Mouse (Mus musculus): ENCODE results near the gene Etnk2. TPM values are rescaled to one million over a fixed set of nuclear protein-coding genes. Genes with fewer than 3 reads are reported as not detected.

Gene Etnk2
- polyA plus RNA-seq, 1 experiment from 2014 or later = 1.3 TPM

GRCm38 (mm10) chr1:133387539-133388268 lies 24.3 kb downstream of the Etnk2 start:
- Histone ChIP-seq H3K27ac (no peak overlapping the region), H3K36me3 (peaks cover 10% of the 10 kb centered on the region; the same call in 1 of the 2 replicates), H3K9me3 (no peaks in the 10 kb centered on the region), H3K4me1 (peaks cover 5% of the 10 kb centered on the region; the same call in 1 of the 2 replicates), H3K4me3 (no peak overlapping the region), H3K9ac (no peak overlapping the region), H3K27me3 (no peaks in the 10 kb centered on the region), H3K4me2 (no peak overlapping the region)
- ATAC-seq (ENCODE audit: insufficient number of reproducible peaks, low FRiP score, low TSS enrichment, low read depth) = no peak
- 74% methylated on average over 19 of the region's 19 CpGs for WGBS

GRCm38 (mm10) chr1:133394702-133395101 lies 31.3 kb downstream of the Etnk2 start:
- Histone ChIP-seq H3K4me3 (no peak overlapping the region), H3K36me3 (0 out of 2 replicates have a peak, but pooled peaks cover 3% of the 10 kb centered on the region), H3K27me3 (no peaks in the 10 kb centered on the region), H3K27ac (no peak overlapping the region), H3K9ac (no peak overlapping the region), H3K4me1 (peaks cover 8% of the 10 kb centered on the region), H3K9me3 (no peaks in the 10 kb centered on the region), H3K4me2 (no peak overlapping the region)
- WGBS = 55% methylated on average over 4 of the region's 4 CpGs
- no peak for ATAC-seq (ENCODE audit: insufficient number of reproducible peaks, low FRiP score, low TSS enrichment, low read depth)

GRCm38 (mm10) chr1:133396693-133397092 lies 33.3 kb downstream of the Etnk2 start:
- ATAC-seq (ENCODE audit: insufficient number of reproducible peaks, low FRiP score, low TSS enrichment, low read depth) = no peak
- no peak overlapping the region for H3K27ac ChIP-seq
- H3K4me2 ChIP-seq = no peak overlapping the region
- no peak overlapping the region for H3K9ac ChIP-seq
- H3K9me3 ChIP-seq = no peaks in the 10 kb centered on the region
- 0 out of 2 replicates have a peak, but pooled peaks cover 1% of the 10 kb centered on the region for H3K36me3 ChIP-seq
- H3K27me3 ChIP-seq = no peaks in the 10 kb centered on the region
- no peak overlapping the region for H3K4me3 ChIP-seq
- H3K4me1 ChIP-seq = peaks cover 8% of the 10 kb centered on the region
- WGBS = 92% methylated on average over 5 of the region's 5 CpGs

GRCm38 (mm10) chr1:133397094-133397482 lies 33.7 kb downstream of the Etnk2 start:
- no peak for ATAC-seq (ENCODE audit: insufficient number of reproducible peaks, low FRiP score, low TSS enrichment, low read depth)
- WGBS = 77% methylated on average over 5 of the region's 5 CpGs
- H3K4me1 ChIP-seq = peaks cover 8% of the 10 kb centered on the region
- no peaks in the 10 kb centered on the region for H3K36me3 ChIP-seq
- H3K27ac ChIP-seq = no peak overlapping the region
- no peaks in the 10 kb centered on the region for H3K9me3 ChIP-seq
- H3K9ac ChIP-seq = no peak overlapping the region
- H3K27me3 ChIP-seq = no peaks in the 10 kb centered on the region
- no peak overlapping the region for H3K4me2 ChIP-seq
- H3K4me3 ChIP-seq = no peak overlapping the region

GRCm38 (mm10) chr1:133397483-133398237 lies 34.3 kb downstream of the Etnk2 start:
- H3K27me3 ChIP-seq = no peaks in the 10 kb centered on the region
- no peak overlapping the region for H3K4me2 ChIP-seq
- WGBS = 22% methylated on average over 17 of the region's 17 CpGs
- peaks cover 8% of the 10 kb centered on the region for H3K4me1 ChIP-seq
- no peaks in the 10 kb centered on the region for H3K36me3 ChIP-seq
- H3K9me3 ChIP-seq = no peaks in the 10 kb centered on the region
- no peak for ATAC-seq (ENCODE audit: insufficient number of reproducible peaks, low FRiP score, low TSS enrichment, low read depth)
- H3K27ac ChIP-seq = 0 out of 2 replicates have a peak overlapping the region, but pooled peaks have one; percentile 23
- no peak overlapping the region for H3K9ac ChIP-seq
- H3K4me3 ChIP-seq = no peak overlapping the region

GRCm38 (mm10) chr1:133400014-133400725 lies 36.8 kb downstream of the Etnk2 start:
- Histone ChIP-seq H3K9me3 (no peaks in the 10 kb centered on the region), H3K27ac (no peak overlapping the region), H3K9ac (no peak overlapping the region), H3K4me3 (no peak overlapping the region), H3K4me2 (no peak overlapping the region), H3K4me1 (peaks cover 8% of the 10 kb centered on the region), H3K27me3 (no peaks in the 10 kb centered on the region), H3K36me3 (no peaks in the 10 kb centered on the region)
- no peak for ATAC-seq (ENCODE audit: insufficient number of reproducible peaks, low FRiP score, low TSS enrichment, low read depth)
- WGBS = 68% methylated on average over 13 of the region's 13 CpGs

GRCm38 (mm10) chr1:133404005-133404404 lies 40.6 kb downstream of the Etnk2 start:
- no peak for ATAC-seq (ENCODE audit: insufficient number of reproducible peaks, low FRiP score, low TSS enrichment, low read depth)
- no peaks in the 10 kb centered on the region for H3K36me3 ChIP-seq

GRCm38 (mm10) chr1:133406614-133407013 lies 43.2 kb downstream of the Etnk2 start:
- H3K36me3 ChIP-seq = no peaks in the 10 kb centered on the region
- 79% methylated on average over 7 of the region's 7 CpGs for whole genome bisulfite sequencing
- no peak for ATAC-seq (ENCODE audit: insufficient number of reproducible peaks, low FRiP score, low TSS enrichment, low read depth)
- H3K4me2 ChIP-seq = no peak overlapping the region
- no peak overlapping the region for H3K9ac ChIP-seq
- H3K27ac ChIP-seq = no peak overlapping the region
- H3K4me3 ChIP-seq = no peak overlapping the region
- no peaks in the 10 kb centered on the region for H3K27me3 ChIP-seq
- no peaks in the 10 kb centered on the region for H3K9me3 ChIP-seq
- H3K4me1 ChIP-seq = no peaks in the 10 kb centered on the region

More at GRCm38 (mm10) chr1:133404005-133404404, 40.6 kb downstream of the Etnk2 start:
- H3K4me2 ChIP-seq = no peak overlapping the region
- no peaks in the 10 kb centered on the region for H3K27me3 ChIP-seq
- H3K27ac ChIP-seq = no peak overlapping the region
- H3K9me3 ChIP-seq = no peaks in the 10 kb centered on the region
- no peaks in the 10 kb centered on the region for H3K4me1 ChIP-seq
- 93% methylated on average over 4 of the region's 4 CpGs for WGBS
- no peak overlapping the region for H3K9ac ChIP-seq
- no peak overlapping the region for H3K4me3 ChIP-seq

GRCm38 (mm10) chr1:133407436-133407835 lies 44.1 kb downstream of the Etnk2 start:
- Histone ChIP-seq H3K4me2 (no peak overlapping the region), H3K4me1 (no peaks in the 10 kb centered on the region), H3K27me3 (no peaks in the 10 kb centered on the region), H3K9ac (no peak overlapping the region), H3K27ac (no peak overlapping the region), H3K4me3 (no peak overlapping the region), H3K9me3 (no peaks in the 10 kb centered on the region), H3K36me3 (no peaks in the 10 kb centered on the region)
- 0 out of 2 replicates have a peak, but pooled peaks have one; percentile 19 for ATAC-seq (ENCODE audit: insufficient number of reproducible peaks, low FRiP score, low TSS enrichment, low read depth)
- 66% methylated on average over 6 of the region's 6 CpGs for WGBS

- H3K27ac ChIP-seq = no peak overlapping the region
Measured at GRCm38 (mm10) chr1:133408321-133408720, 44.9 kb downstream of the Etnk2 start.

GRCm38 (mm10) chr1:133408880-133409516 lies 45.6 kb downstream of the Etnk2 start:
- no peaks in the 10 kb centered on the region for H3K36me3 ChIP-seq
- H3K27me3 ChIP-seq = no peaks in the 10 kb centered on the region
- no peak overlapping the region for H3K4me3 ChIP-seq
- no peaks in the 10 kb centered on the region for H3K9me3 ChIP-seq
- ATAC-seq (ENCODE audit: insufficient number of reproducible peaks, low FRiP score, low TSS enrichment, low read depth) = no peak
- H3K4me1 ChIP-seq = peaks cover 6% of the 10 kb centered on the region
- no peak overlapping the region for H3K9ac ChIP-seq
- H3K27ac ChIP-seq = no peak overlapping the region
- no peak overlapping the region for H3K4me2 ChIP-seq
- WGBS = 19% methylated on average over 6 of the region's 6 CpGs

More at GRCm38 (mm10) chr1:133408321-133408720, 44.9 kb downstream of the Etnk2 start:
- 32% methylated on average over 9 of the region's 9 CpGs for WGBS
- Histone ChIP-seq H3K4me2 (no peak overlapping the region), H3K27me3 (no peaks in the 10 kb centered on the region), H3K36me3 (no peaks in the 10 kb centered on the region), H3K4me3 (no peak overlapping the region), H3K9ac (no peak overlapping the region), H3K4me1 (peaks cover 6% of the 10 kb centered on the region), H3K9me3 (no peaks in the 10 kb centered on the region)
- no peak for ATAC-seq (ENCODE audit: insufficient number of reproducible peaks, low FRiP score, low TSS enrichment, low read depth)

Data from limb, embryonic 15.5 days (tissue).